Mouse (Mus musculus): ENCODE results near the gene Fxn. TPM values are rescaled to one million over a fixed set of nuclear protein-coding genes. Genes with fewer than 3 reads are reported as not detected.

The Fxn gene
- polyA plus RNA-seq, 1 experiment from 2014 or later: 60.8 TPM

Other genes with a start within 250 kb of the Fxn start
- 1.5 and 1.6 TPM in 2 replicates for gene Fam189a2, start 249.6 kb downstream of the Fxn start, polyA plus RNA-seq (2015; fragmentation: Nextera tagmentation; extraction: Ambion mirVana)
- gene Tjp2, start 55.6 kb downstream of the Fxn start, polyA plus RNA-seq (2015; fragmentation: Nextera tagmentation; extraction: Ambion mirVana): 31.3 and 31.4 TPM in 2 replicates
- gene Fam122a, start 196.8 kb upstream of the Fxn start, polyA plus RNA-seq (2015; fragmentation: Nextera tagmentation; extraction: Ambion mirVana): 48.0 and 49.7 TPM in 2 replicates